Mouse (Mus musculus) right cerebral cortex, postnatal 14 days (tissue): Measurements from ENCODE around the gene Denr.
A peak's percentile ranks its signal among the peaks of the same experiment; 100 is the strongest.

ENCODE experiments used
- DNase-seq: peaks from one replicate; pipeline ENCODE4 v3.0.0; 2022

Gene Denr

GRCm38 (mm10) chr5:123973299-123974178 is 66.6 kb downstream of the Denr start, which contains the start of gene Hip1r:
TSS of gene Hip1r (plus strand) at chr5:123973628.
- peak; percentile 74 for DNase-seq

- DNase-seq: no peak
Observed at GRCm38 (mm10) chr5:123974179-123974485, 67.2 kb downstream of the Denr start.

- no peak for DNase-seq
Observed at GRCm38 (mm10) chr5:123974616-123975111, 67.7 kb downstream of the Denr start.

- no peak for DNase-seq
Observed at GRCm38 (mm10) chr5:123975668-123976180, 68.7 kb downstream of the Denr start.

GRCm38 (mm10) chr5:123977231-123977630 is 70.3 kb downstream of the Denr start:
- no peak for DNase-seq

- DNase-seq: no peak
Observed at GRCm38 (mm10) chr5:123978131-123978530, 71.2 kb downstream of the Denr start.
